Mouse (Mus musculus) heart, postnatal 0 days (tissue): ENCODE measurements around the gene Fbxo24.

Source experiments
- CTCF ChIP-seq: IDR thresholded peaks from 2 replicates; pipeline ENCODE4 v1.5.1; 2016; ENCODE audit warnings: antibody characterized with exemption, control low read depth, low read depth
- EP300 ChIP-seq: IDR thresholded peaks from 2 replicates; pipeline ENCODE4 v1.6.1; 2016; ENCODE audit warnings: antibody characterized with exemption, low read depth

DNA sequence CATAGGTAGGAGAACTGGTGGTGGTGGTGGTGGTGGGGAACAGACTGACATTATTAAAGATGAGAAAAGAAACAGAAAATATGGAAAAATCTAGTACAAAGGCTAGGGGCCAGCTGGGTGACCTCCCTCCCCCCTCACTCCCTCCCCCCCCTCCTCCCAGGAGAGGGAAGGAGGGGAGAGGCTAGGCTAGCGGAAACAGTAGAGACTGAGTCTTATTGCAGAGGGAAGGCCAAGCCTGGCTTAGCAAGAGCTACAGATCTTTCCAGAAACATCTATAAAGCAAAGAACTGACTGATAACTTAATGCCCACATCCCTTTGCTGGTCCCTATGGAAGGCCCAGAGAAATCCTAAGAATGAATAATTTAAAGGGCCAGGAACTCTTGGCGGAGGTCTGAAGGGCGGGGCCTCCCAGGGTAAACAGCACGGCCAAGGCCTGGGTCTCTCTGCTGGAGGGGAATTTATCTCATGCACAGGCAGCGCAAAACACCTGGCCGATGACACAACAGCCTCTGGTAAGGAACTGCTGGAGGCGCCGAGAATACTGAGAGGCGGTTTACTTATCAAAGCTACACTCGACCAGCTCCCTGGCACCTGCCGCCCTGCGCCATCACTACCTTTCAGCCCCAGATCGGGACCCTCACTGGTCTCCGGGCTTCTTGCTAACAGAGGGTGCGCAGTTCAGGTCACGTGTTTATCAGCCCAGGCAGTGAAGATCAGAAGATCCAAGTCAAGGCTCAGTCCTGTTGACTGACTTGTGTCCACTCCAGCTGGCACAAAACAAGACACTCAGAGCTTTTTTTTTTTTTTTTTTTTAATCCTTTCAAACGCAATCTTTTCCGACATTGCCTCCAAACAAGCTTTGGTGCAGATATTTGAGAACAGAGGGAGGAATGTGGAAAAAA, 21.1 kb upstream of the Fbxo24 start:
- TF ChIP-seq CTCF (no peak), EP300 (no peak)
